Mouse (Mus musculus) liver, postnatal 0 days (tissue): Measurements from ENCODE around the gene Zdhhc23. TPM values are rescaled to one million over a fixed set of nuclear protein-coding genes. Genes with fewer than 3 reads are reported as not detected.

Source experiments
- ATAC-seq: fragments of 200-750 bp; cut with Nextera tagmentation; 2 replicates; pipeline ENCODE4 v1.8.0; 2017; ENCODE audit warnings: mild to moderate bottlenecking, moderate library complexity
- DNase-seq: peaks from one replicate; pipeline ENCODE4 v3.0.0-alpha.2; 2016
- H3K27ac ChIP-seq: fragments of 300-500 bp; sonication (generic); 2 replicates; pipeline ENCODE4 v1.5.1; 2014; ENCODE audit warnings: antibody characterized with exemption, moderate library complexity, mild to moderate bottlenecking, low read depth
- H3K27me3 ChIP-seq: fragments of 300-500 bp; sonication (generic); 2 replicates; pipeline ENCODE4 v1.6.1; 2014; ENCODE audit warnings: low read length, control low read depth, mixed read lengths; ENCODE audit not compliant: insufficient read depth
- H3K36me3 ChIP-seq: fragments of 300-500 bp; sonication (generic); replicated peaks from 2 replicates; pipeline ENCODE4 v1.6.1; 2014; ENCODE audit warnings: mild to moderate bottlenecking, control low read depth, low read length, moderate library complexity, mixed read lengths; ENCODE audit not compliant: insufficient read depth
- H3K4me1 ChIP-seq: fragments of 300-500 bp; sonication (generic); 2 replicates; pipeline ENCODE4 v1.6.1; 2014; ENCODE audit warnings: antibody characterized with exemption, mild to moderate bottlenecking, control low read depth; ENCODE audit not compliant: insufficient read depth
- H3K4me2 ChIP-seq: fragments of 300-500 bp; sonication (generic); 2 replicates; pipeline ENCODE4 v1.6.1; 2014; ENCODE audit warnings: low read depth, mild to moderate bottlenecking, low read length, moderate library complexity, mixed read lengths
- H3K4me3 ChIP-seq: fragments of 300-500 bp; sonication (generic); 2 replicates; pipeline ENCODE4 v1.5.1; 2014; ENCODE audit warnings: low read depth, low read length
- H3K9ac ChIP-seq: fragments of 300-500 bp; sonication (generic); replicated peaks from 2 replicates; pipeline ENCODE4 v1.6.1; 2014; ENCODE audit warnings: mild to moderate bottlenecking, moderate library complexity
- H3K9me3 ChIP-seq: fragments of 300-500 bp; sonication (generic); 2 replicates; pipeline ENCODE4 v1.6.1; 2016; ENCODE audit warnings: mild to moderate bottlenecking, control low read depth, low read length, mixed read lengths
- CTCF ChIP-seq: sonication (generic); IDR thresholded peaks from 2 replicates; pipeline ENCODE4 v1.5.1; 2016; ENCODE audit warnings: antibody characterized with exemption, low read depth
- EP300 ChIP-seq: IDR thresholded peaks from 2 replicates; pipeline ENCODE4 v1.6.1; 2016; ENCODE audit warnings: antibody characterized with exemption, low read depth, mild to moderate bottlenecking
- WGBS: fragments of 180-500 bp; shearing (Covaris S2); extraction: QIAGEN DNeasy Blood & Tissue Kit; methylation state at CpG from one replicate; pipeline ENCODE4 v1.1.7; 2014; ENCODE audit not compliant: insufficient replicate concordance; 5-methylcytosine and 5-hydroxymethylcytosine counted together
- polyA plus RNA-seq: library from polyadenylated mRNA; unstranded; fragments of >200 nt; fragmentation: Nextera tagmentation; extraction: Ambion mirVana; gene quantifications from 2 replicates; pipeline ENCODE4 v1.2.1, GENCODE M21; 2015

Zdhhc23 gene
- polyA plus RNA-seq, 1 experiment from 2014 or later: 0.20 TPM

DNA sequence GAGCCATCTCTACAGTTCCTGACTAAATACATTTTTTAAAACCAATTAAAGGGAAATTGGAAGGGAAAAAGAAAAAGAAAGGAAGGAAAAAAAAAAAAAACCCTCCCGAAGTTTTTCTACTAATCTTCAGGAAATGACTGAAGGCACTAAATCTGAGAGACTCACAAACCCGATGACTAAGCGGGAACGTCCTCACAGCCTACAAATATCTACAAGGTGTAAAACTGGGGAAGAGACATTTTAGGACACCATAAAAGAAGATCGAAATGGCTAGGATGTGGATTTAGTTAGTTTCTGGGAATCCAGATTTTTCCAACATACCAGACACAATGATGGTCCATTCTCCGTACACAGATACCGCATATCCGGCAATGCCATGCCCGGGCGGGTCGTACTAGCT, 6.4 kb downstream of the Zdhhc23 start:
- Histone ChIP-seq H3K27ac (no peak overlapping the region), H3K9ac (no peak overlapping the region), H3K36me3 (no peaks in the 10 kb centered on the region), H3K27me3 (no peaks in the 10 kb centered on the region), H3K4me3 (no peak overlapping the region), H3K4me1 (no peaks in the 10 kb centered on the region), H3K9me3 (no peaks in the 10 kb centered on the region), H3K4me2 (no peak overlapping the region)
- DNase-seq (no peak), ATAC-seq (no peak)
- TF ChIP-seq EP300: no peak
- 76% methylated on average over 11 of the region's 11 CpGs for WGBS

DNA sequence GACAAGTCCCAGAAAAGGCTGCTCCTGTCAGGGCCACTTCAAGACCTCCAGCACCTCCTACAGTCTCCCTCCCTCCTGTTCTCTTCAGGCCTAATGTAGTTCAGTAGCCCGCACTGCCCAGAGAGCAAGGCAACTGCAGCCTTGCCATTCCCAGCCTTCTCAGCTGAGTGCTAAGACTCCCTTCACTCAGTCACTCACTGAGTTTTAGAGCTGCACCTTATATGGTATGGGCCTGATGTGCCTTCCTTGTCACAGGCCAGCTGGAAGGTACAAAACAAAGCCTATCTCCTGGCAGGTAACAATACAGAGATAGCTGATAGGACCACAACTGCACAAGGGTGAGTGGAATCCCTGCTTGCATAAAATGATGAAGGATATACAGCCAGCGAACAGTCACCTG, 7.2 kb downstream of the Zdhhc23 start:
- no peak overlapping the region for H3K4me3 ChIP-seq
- TF ChIP-seq CTCF (no peak), EP300 (no peak)
- no peak overlapping the region for H3K4me2 ChIP-seq
- no peaks in the 10 kb centered on the region; the same call in 1 of the 2 replicates for H3K36me3 ChIP-seq
- DNase-seq: no peak
- no peaks in the 10 kb centered on the region for H3K27me3 ChIP-seq
- H3K9me3 ChIP-seq: no peaks in the 10 kb centered on the region
- ATAC-seq: no peak
- 91% methylated on average over 2 of the region's 2 CpGs for WGBS
- no peak overlapping the region for H3K27ac ChIP-seq
- no peak overlapping the region for H3K9ac ChIP-seq
- no peaks in the 10 kb centered on the region for H3K4me1 ChIP-seq

DNA sequence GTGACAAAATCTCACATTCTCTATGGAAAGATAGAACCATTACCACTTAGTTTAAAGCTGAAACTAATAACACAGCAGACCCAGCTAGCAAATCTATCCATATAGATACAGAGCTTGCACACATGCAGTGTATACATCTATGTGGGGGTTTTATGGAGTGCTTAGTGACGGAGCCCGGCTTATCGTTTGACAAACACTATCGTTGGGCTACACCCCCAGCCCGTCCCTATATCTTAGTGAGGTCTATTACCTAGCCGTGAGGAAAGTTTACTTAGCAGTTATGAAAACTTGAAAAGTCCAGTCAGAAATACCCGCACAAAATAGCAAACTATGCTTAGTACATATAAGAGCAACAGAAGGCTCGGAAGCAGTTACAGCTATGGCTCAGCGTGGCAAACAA, 7.8 kb downstream of the Zdhhc23 start:
- Histone ChIP-seq H3K9ac (no peak overlapping the region), H3K27ac (no peak overlapping the region), H3K9me3 (no peaks in the 10 kb centered on the region), H3K4me1 (no peaks in the 10 kb centered on the region), H3K36me3 (no peaks in the 10 kb centered on the region; the same call in 1 of the 2 replicates), H3K4me2 (no peak overlapping the region), H3K4me3 (no peak overlapping the region), H3K27me3 (no peaks in the 10 kb centered on the region)
- no peak for ATAC-seq
- no peak for DNase-seq
- WGBS: 87% methylated on average over 9 of the region's 9 CpGs
- TF ChIP-seq EP300 (no peak), CTCF (no peak)

DNA sequence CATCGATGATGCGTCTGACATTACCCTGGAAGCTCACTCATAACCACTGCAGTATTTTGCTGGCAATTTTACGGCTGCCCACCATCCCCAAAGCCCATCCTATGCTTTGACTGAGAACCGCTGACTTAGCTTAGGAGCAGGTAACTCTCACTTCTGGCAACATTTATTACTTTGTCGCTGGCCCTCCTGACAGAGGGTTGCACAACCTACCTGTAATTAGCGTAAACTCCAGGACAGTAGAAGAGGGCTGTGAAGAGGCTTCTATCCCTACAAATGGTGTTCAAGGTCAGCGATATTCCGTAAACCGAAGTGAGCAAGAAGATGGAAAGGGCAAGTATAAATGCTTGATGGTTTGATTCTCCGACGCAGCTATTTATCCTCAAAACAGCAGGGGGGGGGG, 8.4 kb downstream of the Zdhhc23 start:
- no peak for TF ChIP-seq EP300
- no peak for TF ChIP-seq CTCF
- Histone ChIP-seq H3K9me3 (no peaks in the 10 kb centered on the region), H3K27me3 (no peaks in the 10 kb centered on the region), H3K4me3 (no peak overlapping the region), H3K27ac (no peak overlapping the region), H3K4me2 (no peak overlapping the region), H3K4me1 (no peaks in the 10 kb centered on the region), H3K36me3 (no peaks in the 10 kb centered on the region; the same call in 1 of the 2 replicates), H3K9ac (no peak overlapping the region)
- ATAC-seq: no peak
- WGBS: 86% methylated on average over 11 of the region's 11 CpGs
- DNase-seq: no peak

DNA sequence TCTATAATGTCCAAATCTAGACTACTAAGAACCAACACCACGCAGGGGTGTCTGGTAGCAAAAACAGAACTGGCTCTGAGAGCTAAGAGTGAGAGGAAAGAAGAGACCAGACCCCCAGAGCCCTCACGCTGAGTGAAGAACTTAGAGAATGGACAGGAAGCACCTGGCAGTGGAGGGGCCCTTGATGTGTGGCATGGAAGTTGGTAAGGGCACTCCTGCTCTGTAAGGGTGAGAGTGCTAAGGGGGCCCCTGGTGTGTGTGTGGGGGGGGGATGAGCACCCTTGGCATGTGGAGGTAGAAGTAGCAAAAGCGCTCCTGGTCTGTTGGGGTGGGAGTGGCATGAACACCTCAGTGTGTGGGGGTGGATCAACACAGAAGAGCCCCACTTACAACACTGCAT, 9.2 kb downstream of the Zdhhc23 start:
- no peak overlapping the region for H3K27ac ChIP-seq
- H3K4me3 ChIP-seq: no peak overlapping the region
- DNase-seq: peak; percentile 26
- H3K9me3 ChIP-seq: no peaks in the 10 kb centered on the region
- H3K9ac ChIP-seq: no peak overlapping the region
- H3K27me3 ChIP-seq: no peaks in the 10 kb centered on the region
- H3K4me2 ChIP-seq: no peak overlapping the region
- WGBS: 55% methylated on average over 3 of the region's 3 CpGs
- H3K36me3 ChIP-seq: peaks cover under 1% of the 10 kb centered on the region; the same call in 1 of the 2 replicates
- ATAC-seq: 0 out of 2 replicates have a peak, but pooled peaks have one; percentile 31
- TF ChIP-seq EP300: no peak
- no peak for TF ChIP-seq CTCF
- H3K4me1 ChIP-seq: no peaks in the 10 kb centered on the region

DNA sequence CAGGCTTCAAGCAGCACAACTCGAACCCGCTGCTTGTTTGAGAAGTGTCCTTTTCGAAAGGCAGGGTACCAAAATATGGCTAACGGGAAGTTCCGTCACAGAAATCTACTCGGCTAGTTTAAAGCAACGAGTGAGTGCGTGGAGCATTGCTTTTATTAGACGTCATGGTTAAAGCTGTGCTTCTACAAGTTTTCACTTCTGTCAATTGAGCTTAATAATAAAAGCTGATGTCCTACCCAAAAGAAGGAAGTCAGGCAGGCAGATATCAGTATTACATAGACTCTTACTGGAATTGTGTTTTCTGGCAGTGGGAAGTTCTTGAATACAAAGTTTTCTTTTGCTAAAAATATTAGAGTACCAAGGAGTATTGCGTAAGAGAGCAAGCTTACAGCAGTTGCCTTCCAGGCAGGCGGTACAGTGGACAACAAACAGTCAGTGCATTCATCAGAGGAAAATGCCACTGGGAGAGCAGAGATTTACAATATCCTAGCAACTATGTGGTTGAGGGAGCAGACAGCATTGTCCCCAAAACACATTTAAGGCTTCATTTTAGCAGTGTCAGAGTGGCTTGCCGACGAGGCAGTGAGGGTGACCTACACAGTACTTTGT, 13.7 kb downstream of the Zdhhc23 start:
- no peaks in the 10 kb centered on the region for H3K27me3 ChIP-seq
- no peak overlapping the region for H3K9ac ChIP-seq
- no peaks in the 10 kb centered on the region for H3K4me1 ChIP-seq
- DNase-seq (no peak), ATAC-seq (peak; percentile 36; the same call in 1 of the 2 replicates)
- no peak overlapping the region for H3K4me3 ChIP-seq
- no peak overlapping the region for H3K4me2 ChIP-seq
- H3K9me3 ChIP-seq: no peaks in the 10 kb centered on the region
- peaks cover 2% of the 10 kb centered on the region; the same call in 1 of the 2 replicates for H3K36me3 ChIP-seq
- WGBS: 76% methylated on average over 13 of the region's 13 CpGs
- no peak overlapping the region for H3K27ac ChIP-seq
- TF ChIP-seq EP300 (no peak), CTCF (no peak)
